Mouse (Mus musculus) brain, embryonic 14.5 days (tissue): ENCODE results near the gene Btbd19.

ENCODE experiments used
- CTCF ChIP-seq: fragments of 200-500 bp; IDR thresholded peaks from 2 replicates; pipeline ENCODE4 v1.5.1; 2012; ENCODE audit warnings: inconsistent platforms, mild to moderate bottlenecking, moderate library complexity, borderline replicate concordance; ENCODE audit not compliant: insufficient read depth, insufficient read length; ENCODE audit errors: extremely low read depth
- POLR2A ChIP-seq: fragments of 200-500 bp; IDR thresholded peaks from 2 replicates; pipeline ENCODE4 v1.6.1; 2012; ENCODE audit warnings: mild to moderate bottlenecking, inconsistent platforms, borderline replicate concordance; ENCODE audit not compliant: poor library complexity, insufficient read depth, insufficient read length, severe bottlenecking; ENCODE audit errors: extremely low read depth

- TF ChIP-seq CTCF (no peak), POLR2A (no peak)
These were observed 5.3 kb upstream of the Btbd19 start for GRCm38 (mm10) chr4:117130790-117131189.
